12 mouse cellular contexts compared by ENCODE assay signal in genomic region chr2:148558365-148558764, GRCm38 (mm10).
A peak's percentile ranks its signal among the peaks of the same experiment; 100 is the strongest.
DNase-seq lines count a peak whose midpoint lies in the region; ATAC-seq and TF ChIP-seq lines count a peak whose summit lies in the region.
"Had no signal": no experiment of that assay in that cellular context is flagged by ENCODE, and none has a peak within 500 bp of the region (broad histone marks: within the 10 kb centered on the region; RNA-seq: fewer than 3 reads in every experiment).

No protein-coding gene starts in this region.

- DNase-seq in gastrocnemius, adult 2 months = no peak
- no peak for DNase-seq in gastrocnemius, adult 8-10 months (ENCODE audit: low spot score in 2 of 2)
- DNase-seq in lung, postnatal 36 days = peak; percentile 44
- DNase-seq in lung, postnatal 10 days = no peak
- DNase-seq in stomach, postnatal 0 days (ENCODE audit: low spot score) = no peak
- no peak for DNase-seq in testis, postnatal 14 days (ENCODE audit: low spot score)
- no peak for DNase-seq in layer of hippocampus, adult 8-10 months (ENCODE audit: low spot score in 2 of 2)
- DNase-seq: cerebellum, postnatal 10 days had no signal

- H3K9me3 ChIP-seq in stomach, postnatal 0 days (ENCODE audit: control insufficient read depth, low read length) = no peaks in the 10 kb centered on the region
- H3K9me3 ChIP-seq: midbrain, embryonic 15.5 days had no signal

- H3K4me2 ChIP-seq in stomach, postnatal 0 days (replicated peaks; ENCODE audit: low read depth) = no peak overlapping the region
- H3K4me2 ChIP-seq: midbrain, embryonic 15.5 days had no signal

- intact Hi-C loops in gastrocnemius, adult 2 months (cut with DNase I) = no loop called here

- H3K9ac ChIP-seq in stomach, postnatal 0 days (ENCODE audit: low read length) = no peak overlapping the region
- H3K9ac ChIP-seq: midbrain, embryonic 15.5 days had no signal

- no peak overlapping the region for H3K4me3 ChIP-seq in gastrocnemius, adult 2 months
- no peak overlapping the region for H3K4me3 ChIP-seq in stomach, postnatal 0 days (ENCODE audit: low read depth, low read length)
- H3K4me3 ChIP-seq: midbrain, embryonic 15.5 days had no signal

- no peak for TF ChIP-seq EP300 in stomach, postnatal 0 days (optimal IDR thresholded peaks at IDR 0.05)

- peak; percentile 34; the same call in 1 of the 2 replicates for TF ChIP-seq CTCF in gastrocnemius, adult 2 months (IDR thresholded peaks at IDR 0.05)
- peak; percentile 57 for TF ChIP-seq CTCF in stomach, postnatal 0 days (IDR thresholded peaks at IDR 0.05; ENCODE audit: low read depth)

- peak; percentile 50 for ATAC-seq in common myeloid progenitor, adult 5-6 weeks (replicated peaks; ENCODE audit: low read depth, poor library complexity, severe bottlenecking)
- no peak for ATAC-seq in stomach, postnatal 0 days (ENCODE audit: low FRiP score, low TSS enrichment)
- ATAC-seq: hindbrain, postnatal 0 days; midbrain, embryonic 15.5 days had no signal

- no peaks in the 10 kb centered on the region for H3K27me3 ChIP-seq in stomach, postnatal 0 days (ENCODE audit: control insufficient read depth, insufficient read depth, low read length)
- H3K27me3 ChIP-seq: midbrain, embryonic 15.5 days had no signal

- H3K27ac ChIP-seq in gastrocnemius, adult 2 months = no peak overlapping the region
- no peak overlapping the region for H3K27ac ChIP-seq in stomach, postnatal 0 days (replicated peaks)
- H3K27ac ChIP-seq: hindbrain, postnatal 0 days; midbrain, embryonic 15.5 days had no signal

- H3K36me3 ChIP-seq in stomach, postnatal 0 days (ENCODE audit: control insufficient read depth, insufficient read depth, low read length) = no peaks in the 10 kb centered on the region
- H3K36me3 ChIP-seq: G1E; midbrain, embryonic 15.5 days had no signal

- H3K4me1 ChIP-seq in stomach, postnatal 0 days (replicated peaks; ENCODE audit: control insufficient read depth, insufficient read depth) = no peaks in the 10 kb centered on the region
- H3K4me1 ChIP-seq: midbrain, embryonic 15.5 days had no signal
